9 mouse cellular contexts compared by ENCODE assay signal in genomic region chr6:89680155-89680554, GRCm38 (mm10). TPM values are rescaled to one million over a fixed set of nuclear protein-coding genes. Genes with fewer than 3 reads are reported as not detected.
DNase-seq lines count a peak whose midpoint lies in the region; ATAC-seq and TF ChIP-seq lines count a peak whose summit lies in the region.
"Had no signal": no experiment of that assay in that cellular context is flagged by ENCODE, and none has a peak within 500 bp of the region (broad histone marks: within the 10 kb centered on the region; RNA-seq: fewer than 3 reads in every experiment).

No protein-coding gene starts in this region.

- no peak overlapping the region for H3K27ac ChIP-seq in heart, embryonic 10.5 days
- no peak overlapping the region for H3K27ac ChIP-seq in kidney, postnatal 0 days
- H3K27ac ChIP-seq in liver, embryonic 11.5 days (ENCODE audit: low read depth, low read length) = no peak overlapping the region
- H3K27ac ChIP-seq in neural tube, embryonic 13.5 days (replicated peaks) = no peak overlapping the region
- no peak overlapping the region for H3K27ac ChIP-seq in testis, adult 2 months (ENCODE audit: control insufficient read depth, insufficient read depth, low read depth, low read length)
- H3K27ac ChIP-seq: embryonic facial prominence, embryonic 13.5 days had no signal

- DNase-seq in B cell, adult 2 months = peak; percentile 80 to 81
- peak; percentile 60 for DNase-seq in adrenal gland, adult 8-10 months
- peak; percentile 84 for DNase-seq in embryo, embryonic 9.5 days (ENCODE audit: extremely low spot score)
- DNase-seq in heart, embryonic 10.5 days (ENCODE audit: low spot score) = peak; percentile 81
- DNase-seq in kidney, postnatal 0 days (ENCODE audit: low spot score) = peak; percentile 84
- DNase-seq in liver, embryonic 11.5 days (ENCODE audit: low spot score) = peak; percentile 73

- TF ChIP-seq CTCF in kidney, postnatal 0 days (IDR thresholded peaks at IDR 0.05; ENCODE audit: low read depth) = peak; percentile 97
- peak; percentile 90 for TF ChIP-seq CTCF in testis, adult 2 months (IDR thresholded peaks at IDR 0.05; ENCODE audit: control insufficient read depth, insufficient read depth, insufficient replicate concordance, low read depth, low read length)

- no peak for TF ChIP-seq POLR2A in testis, adult 2 months (IDR thresholded peaks at IDR 0.05; ENCODE audit: control insufficient read depth, low read depth, low read length)

- H3K4me1 ChIP-seq in heart, embryonic 10.5 days = no peaks in the 10 kb centered on the region
- no peaks in the 10 kb centered on the region for H3K4me1 ChIP-seq in kidney, postnatal 0 days (replicated peaks; ENCODE audit: insufficient read depth, low read length)
- no peaks in the 10 kb centered on the region for H3K4me1 ChIP-seq in liver, embryonic 11.5 days (replicated peaks; ENCODE audit: control insufficient read depth, insufficient read depth, low read length)
- H3K4me1 ChIP-seq in neural tube, embryonic 13.5 days (replicated peaks) = 0 out of 2 replicates have a peak, but pooled peaks cover 3% of the 10 kb centered on the region
- H3K4me1 ChIP-seq in testis, adult 2 months (ENCODE audit: control insufficient read depth, insufficient read depth, low read length) = no peaks in the 10 kb centered on the region
- H3K4me1 ChIP-seq: embryonic facial prominence, embryonic 13.5 days had no signal

- H3K4me3 ChIP-seq in heart, embryonic 10.5 days = no peak overlapping the region
- H3K4me3 ChIP-seq in kidney, postnatal 0 days (replicated peaks; ENCODE audit: low read depth, low read length) = no peak overlapping the region
- no peak overlapping the region for H3K4me3 ChIP-seq in liver, embryonic 11.5 days (ENCODE audit: low read depth, low read length)
- H3K4me3 ChIP-seq in neural tube, embryonic 13.5 days = no peak overlapping the region
- no peak overlapping the region for H3K4me3 ChIP-seq in testis, adult 2 months (ENCODE audit: control insufficient read depth, low read depth, low read length)
- H3K4me3 ChIP-seq: embryonic facial prominence, embryonic 13.5 days had no signal

- no peaks in the 10 kb centered on the region for H3K27me3 ChIP-seq in heart, embryonic 10.5 days (ENCODE audit: insufficient read depth, poor library complexity, severe bottlenecking)
- no peaks in the 10 kb centered on the region for H3K27me3 ChIP-seq in kidney, postnatal 0 days (ENCODE audit: insufficient read depth, low read length)
- H3K27me3 ChIP-seq in liver, embryonic 11.5 days (replicated peaks; ENCODE audit: control insufficient read depth, insufficient read depth, low read length) = no peaks in the 10 kb centered on the region
- no peaks in the 10 kb centered on the region for H3K27me3 ChIP-seq in neural tube, embryonic 13.5 days
- no peaks in the 10 kb centered on the region for H3K27me3 ChIP-seq in testis, adult 2 months (ENCODE audit: control insufficient read depth, insufficient read depth, low read length)
- H3K27me3 ChIP-seq: embryonic facial prominence, embryonic 13.5 days had no signal

- H3K9ac ChIP-seq in kidney, postnatal 0 days (ENCODE audit: low read depth, low read length) = no peak overlapping the region
- H3K9ac ChIP-seq in liver, embryonic 11.5 days (ENCODE audit: low read depth, low read length) = no peak overlapping the region
- no peak overlapping the region for H3K9ac ChIP-seq in neural tube, embryonic 13.5 days
- H3K9ac ChIP-seq: embryonic facial prominence, embryonic 13.5 days had no signal

- H3K9me3 ChIP-seq in heart, embryonic 10.5 days = no peaks in the 10 kb centered on the region
- H3K9me3 ChIP-seq in kidney, postnatal 0 days (replicated peaks; ENCODE audit: low read length) = no peaks in the 10 kb centered on the region
- H3K9me3 ChIP-seq in liver, embryonic 11.5 days (ENCODE audit: control insufficient read depth, low read length) = no peaks in the 10 kb centered on the region
- no peaks in the 10 kb centered on the region for H3K9me3 ChIP-seq in neural tube, embryonic 13.5 days
- H3K9me3 ChIP-seq: embryonic facial prominence, embryonic 13.5 days had no signal

- H3K36me3 ChIP-seq in heart, embryonic 10.5 days = 0 out of 2 replicates have a peak, but pooled peaks cover 4% of the 10 kb centered on the region
- H3K36me3 ChIP-seq in kidney, postnatal 0 days (ENCODE audit: insufficient read depth, low read length) = 0 out of 2 replicates have a peak, but pooled peaks cover under 1% of the 10 kb centered on the region
- H3K36me3 ChIP-seq in liver, embryonic 11.5 days (ENCODE audit: control insufficient read depth, insufficient read depth, low read length) = no peaks in the 10 kb centered on the region
- peaks cover 11% of the 10 kb centered on the region for H3K36me3 ChIP-seq in neural tube, embryonic 13.5 days
- no peaks in the 10 kb centered on the region for H3K36me3 ChIP-seq in testis, adult 2 months (ENCODE audit: control insufficient read depth, insufficient read depth, low read length)

- no peak overlapping the region for H3K4me2 ChIP-seq in kidney, postnatal 0 days (ENCODE audit: low read length)
- H3K4me2 ChIP-seq in liver, embryonic 11.5 days = no peak overlapping the region
- no peak overlapping the region for H3K4me2 ChIP-seq in neural tube, embryonic 13.5 days
- H3K4me2 ChIP-seq: embryonic facial prominence, embryonic 13.5 days had no signal

- ATAC-seq in kidney, postnatal 0 days (replicated peaks; ENCODE audit: low FRiP score, low read depth) = peak; percentile 59; the same call in 1 of the 2 replicates
- peak; percentile 61 for ATAC-seq in liver, embryonic 11.5 days (replicated peaks; ENCODE audit: low FRiP score)
- ATAC-seq in neural tube, embryonic 13.5 days (ENCODE audit: low read depth) = peak; percentile 68; the same call in 1 of the 2 replicates

- 7% methylated on average over 8 of the region's 8 CpGs for WGBS in heart, embryonic 10.5 days
- 13% methylated on average over 8 of the region's 8 CpGs for WGBS in kidney, postnatal 0 days
- 9% methylated on average over 8 of the region's 8 CpGs for WGBS in liver, embryonic 11.5 days
- WGBS in neural tube, embryonic 13.5 days = 10% methylated on average over 8 of the region's 8 CpGs

RNA-seq across cellular contexts. Expression of gene Vmn1r40, which starts 27.2 kb away (rescaled TPM):
- total RNA-seq in adrenal gland, adult 8-10 months (2022) = not detected
- not detected in 2 replicates for polyA plus RNA-seq in heart, embryonic 10.5 days (2016; fragmentation: Nextera tagmentation; extraction: Ambion mirVana)
- polyA plus RNA-seq in kidney, postnatal 0 days (2015; fragmentation: Nextera tagmentation; extraction: Ambion mirVana) = not detected in 2 replicates
- not detected in 2 replicates for polyA plus RNA-seq in liver, embryonic 11.5 days (2014; fragmentation: Nextera tagmentation; extraction: Ambion mirVana)
- not detected in 2 replicates for polyA plus RNA-seq in neural tube, embryonic 13.5 days (2015; fragmentation: Nextera tagmentation; extraction: Ambion mirVana)
- polyA plus RNA-seq in testis, adult 2 months (2012; rRNA removed) = 0.52 and 1.3 TPM in 2 replicates
- polyA plus RNA-seq: embryonic facial prominence, embryonic 13.5 days had no signal

RNA-seq across cellular contexts. Expression of gene Txnrd3, which starts 36.4 kb away (rescaled TPM):
- 10 to 100 TPM in 3 of 4 experiments, 1 to 10 TPM in 1; 9.5 to 18.8 (median 14.4) TPM for total RNA-seq in adrenal gland, adult 8-10 months (2022)
- 8.7 and 10.3 TPM in 2 replicates for polyA plus RNA-seq in heart, embryonic 10.5 days (2016; fragmentation: Nextera tagmentation; extraction: Ambion mirVana)
- 27.9 and 29.2 TPM in 2 replicates for polyA plus RNA-seq in kidney, postnatal 0 days (2015; fragmentation: Nextera tagmentation; extraction: Ambion mirVana)
- polyA plus RNA-seq in liver, embryonic 11.5 days (2014; fragmentation: Nextera tagmentation; extraction: Ambion mirVana) = 10.0 and 11.2 TPM in 2 replicates
- 10.1 and 10.6 TPM in 2 replicates for polyA plus RNA-seq in neural tube, embryonic 13.5 days (2015; fragmentation: Nextera tagmentation; extraction: Ambion mirVana)
- 199 and 208 TPM in 2 replicates for polyA plus RNA-seq in testis, adult 2 months (2012; rRNA removed)
